Mouse (Mus musculus) forebrain, embryonic 12.5 days (tissue): ENCODE results near the gene Uqcc2. TPM values are rescaled to one million over a fixed set of nuclear protein-coding genes. Genes with fewer than 3 reads are reported as not detected.
A peak's percentile ranks its signal among the peaks of the same experiment; 100 is the strongest.

ENCODE experiments used
- ATAC-seq: fragments of 200-750 bp; cut with Nextera tagmentation; 2 replicates; pipeline ENCODE4 v1.8.0; 2017; ENCODE audit warnings: moderate TSS enrichment; ENCODE audit not compliant: low FRiP score
- H3K27ac ChIP-seq: fragments of 300-500 bp; sonication (generic); 2 replicates; pipeline ENCODE4 v1.5.1; 2016; ENCODE audit warnings: mild to moderate bottlenecking
- H3K27me3 ChIP-seq: fragments of 300-500 bp; sonication (generic); 2 replicates; pipeline ENCODE4 v1.6.1; 2016; ENCODE audit warnings: mild to moderate bottlenecking
- H3K36me3 ChIP-seq: fragments of 300-500 bp; sonication (generic); replicated peaks from 2 replicates; pipeline ENCODE4 v1.6.1; 2016; ENCODE audit warnings: mild to moderate bottlenecking
- H3K4me1 ChIP-seq: fragments of 300-500 bp; sonication (generic); 2 replicates; pipeline ENCODE4 v1.6.1; 2016
- H3K4me2 ChIP-seq: fragments of 300-500 bp; sonication (generic); 2 replicates; pipeline ENCODE4 v1.6.1; 2016; ENCODE audit warnings: mild to moderate bottlenecking, moderate library complexity
- H3K4me3 ChIP-seq: fragments of 300-500 bp; sonication (generic); replicated peaks from 2 replicates; pipeline ENCODE4 v1.5.1; 2016; ENCODE audit warnings: mild to moderate bottlenecking
- H3K9ac ChIP-seq: fragments of 300-500 bp; sonication (generic); 2 replicates; pipeline ENCODE4 v1.6.1; 2016; ENCODE audit warnings: mild to moderate bottlenecking
- H3K9me3 ChIP-seq: fragments of 300-500 bp; sonication (generic); 2 replicates; pipeline ENCODE4 v1.6.1; 2016
- WGBS: fragments of 180-500 bp; shearing (Covaris S2); methylation state at CpG from one replicate; pipeline ENCODE4 v1.1.7; 2016; 5-methylcytosine and 5-hydroxymethylcytosine counted together
- polyA plus RNA-seq: library from polyadenylated mRNA; unstranded; fragments of >200 nt; fragmentation: Nextera tagmentation; extraction: Ambion mirVana; gene quantifications from 2 replicates; pipeline ENCODE4 v1.2.1, GENCODE M21; 2016

Gene Uqcc2
- 274 and 306 TPM in 2 replicates for polyA plus RNA-seq

GRCm38 (mm10) chr17:27133551-27134141 is at the start of gene Uqcc2:
TSS of gene Uqcc2 (minus strand) at chr17:27133916.
- peak; percentile 94 for ATAC-seq
- Histone ChIP-seq H3K4me3 (peak within 1 kb of the TSS; percentile 59), H3K9me3 (no peaks in the 10 kb centered on the region), H3K36me3 (0 out of 2 replicates have a peak, but pooled peaks cover 3% of the 10 kb centered on the region), H3K4me2 (peak within 1 kb of the TSS; percentile 48), H3K9ac (peak within 1 kb of the TSS; percentile 71), H3K27ac (peak within 1 kb of the TSS; percentile 74), H3K4me1 (peaks cover 53% of the 10 kb centered on the region), H3K27me3 (peaks cover 14% of the 10 kb centered on the region; the same call in 1 of the 2 replicates)
- under 1% methylated on average over 46 of the region's 46 CpGs for WGBS

- no peak overlapping the region for H3K27ac ChIP-seq
- no peak for ATAC-seq
Observed at GRCm38 (mm10) chr17:27182401-27182800, 48.7 kb upstream of the Uqcc2 start.

GRCm38 (mm10) chr17:27181666-27182065 is 48.0 kb upstream of the Uqcc2 start:
- Histone ChIP-seq H3K9me3 (no peaks in the 10 kb centered on the region), H3K27me3 (no peaks in the 10 kb centered on the region; the same call in 1 of the 2 replicates), H3K4me1 (peaks cover 9% of the 10 kb centered on the region), H3K27ac (no peak overlapping the region), H3K36me3 (no peaks in the 10 kb centered on the region), H3K9ac (no peak overlapping the region), H3K4me2 (no peak overlapping the region), H3K4me3 (no peak overlapping the region)
- ATAC-seq = no peak
- 21% methylated on average over 3 of the region's 3 CpGs for WGBS

More at GRCm38 (mm10) chr17:27182401-27182800, 48.7 kb upstream of the Uqcc2 start:
- Histone ChIP-seq H3K9ac (no peak overlapping the region), H3K4me1 (peaks cover 9% of the 10 kb centered on the region), H3K4me3 (no peak overlapping the region), H3K4me2 (no peak overlapping the region), H3K27me3 (peaks cover 4% of the 10 kb centered on the region; the same call in 1 of the 2 replicates), H3K9me3 (no peaks in the 10 kb centered on the region), H3K36me3 (no peaks in the 10 kb centered on the region)
- 79% methylated on average over 5 of the region's 5 CpGs for WGBS

GRCm38 (mm10) chr17:27179681-27180280 is 46.1 kb upstream of the Uqcc2 start:
- H3K4me3 ChIP-seq = no peak overlapping the region
- peaks cover 25% of the 10 kb centered on the region for H3K4me1 ChIP-seq
- WGBS = 71% methylated on average over 12 of the region's 12 CpGs
- no peak overlapping the region for H3K4me2 ChIP-seq
- no peaks in the 10 kb centered on the region for H3K36me3 ChIP-seq
- no peak overlapping the region for H3K9ac ChIP-seq
- no peak overlapping the region for H3K27ac ChIP-seq
- H3K27me3 ChIP-seq = no peaks in the 10 kb centered on the region
- no peak for ATAC-seq
- H3K9me3 ChIP-seq = no peaks in the 10 kb centered on the region

- Histone ChIP-seq H3K9me3 (no peaks in the 10 kb centered on the region), H3K27me3 (no peaks in the 10 kb centered on the region), H3K4me3 (no peak overlapping the region), H3K36me3 (no peaks in the 10 kb centered on the region), H3K4me2 (no peak overlapping the region), H3K27ac (no peak overlapping the region), H3K4me1 (peaks cover 26% of the 10 kb centered on the region), H3K9ac (no peak overlapping the region)
- WGBS = 91% methylated on average over 17 of the region's 17 CpGs
- no peak for ATAC-seq
Observed at GRCm38 (mm10) chr17:27178427-27179177, 44.9 kb upstream of the Uqcc2 start.

GRCm38 (mm10) chr17:27178019-27178418 is 44.3 kb upstream of the Uqcc2 start:
- WGBS = 88% methylated on average over 9 of the region's 9 CpGs
- H3K9ac ChIP-seq = no peak overlapping the region
- peaks cover 26% of the 10 kb centered on the region for H3K4me1 ChIP-seq
- no peak overlapping the region for H3K4me2 ChIP-seq
- H3K27ac ChIP-seq = no peak overlapping the region
- H3K27me3 ChIP-seq = no peaks in the 10 kb centered on the region
- no peak overlapping the region for H3K4me3 ChIP-seq
- H3K9me3 ChIP-seq = no peaks in the 10 kb centered on the region
- no peaks in the 10 kb centered on the region for H3K36me3 ChIP-seq
- ATAC-seq = no peak

GRCm38 (mm10) chr17:27176754-27177153 is 43.0 kb upstream of the Uqcc2 start:
- 0 out of 2 replicates have a peak overlapping the region, but pooled peaks have one; percentile 76 for H3K27ac ChIP-seq
- no peaks in the 10 kb centered on the region for H3K36me3 ChIP-seq
- ATAC-seq = no peak
- peaks cover 26% of the 10 kb centered on the region for H3K4me1 ChIP-seq
- H3K9ac ChIP-seq = no peak overlapping the region
- no peaks in the 10 kb centered on the region for H3K9me3 ChIP-seq
- 90% methylated on average over 4 of the region's 4 CpGs for WGBS
- H3K4me3 ChIP-seq = no peak overlapping the region
- no peaks in the 10 kb centered on the region for H3K27me3 ChIP-seq
- no peak overlapping the region for H3K4me2 ChIP-seq

GRCm38 (mm10) chr17:27176287-27176686 is 42.6 kb upstream of the Uqcc2 start:
- Histone ChIP-seq H3K27ac (peak overlapping the region; percentile 76), H3K27me3 (no peaks in the 10 kb centered on the region), H3K4me3 (no peak overlapping the region), H3K9me3 (no peaks in the 10 kb centered on the region), H3K36me3 (no peaks in the 10 kb centered on the region), H3K9ac (no peak overlapping the region), H3K4me2 (no peak overlapping the region), H3K4me1 (peaks cover 26% of the 10 kb centered on the region)
- ATAC-seq = no peak
- WGBS = 80% methylated on average over 3 of the region's 3 CpGs

GRCm38 (mm10) chr17:27175196-27175874 is 41.6 kb upstream of the Uqcc2 start:
- ATAC-seq = peak; percentile 86
- Histone ChIP-seq H3K9me3 (no peaks in the 10 kb centered on the region), H3K4me1 (peaks cover 26% of the 10 kb centered on the region), H3K9ac (no peak overlapping the region), H3K36me3 (no peaks in the 10 kb centered on the region), H3K27ac (peak overlapping the region; percentile 76), H3K27me3 (no peaks in the 10 kb centered on the region), H3K4me3 (no peak overlapping the region), H3K4me2 (peak overlapping the region; percentile 15; the same call in 1 of the 2 replicates)
- WGBS = 23% methylated on average over 14 of the region's 14 CpGs

- Histone ChIP-seq H3K27me3 (no peaks in the 10 kb centered on the region), H3K4me3 (no peak overlapping the region), H3K4me2 (no peak overlapping the region), H3K36me3 (no peaks in the 10 kb centered on the region), H3K9ac (no peak overlapping the region), H3K27ac (0 out of 2 replicates have a peak overlapping the region, but pooled peaks have one; percentile 14), H3K4me1 (peaks cover 18% of the 10 kb centered on the region), H3K9me3 (no peaks in the 10 kb centered on the region)
- 71% methylated on average over 3 of the region's 3 CpGs for WGBS
- ATAC-seq = no peak
Observed at GRCm38 (mm10) chr17:27173715-27174114, 40.0 kb upstream of the Uqcc2 start.

- H3K36me3 ChIP-seq = no peaks in the 10 kb centered on the region
- no peaks in the 10 kb centered on the region for H3K27me3 ChIP-seq
- H3K9ac ChIP-seq = no peak overlapping the region
- WGBS = 87% methylated on average over 9 of the region's 9 CpGs
- ATAC-seq = no peak
- no peaks in the 10 kb centered on the region for H3K9me3 ChIP-seq
- H3K4me2 ChIP-seq = no peak overlapping the region
- H3K4me3 ChIP-seq = no peak overlapping the region
- peaks cover 17% of the 10 kb centered on the region for H3K4me1 ChIP-seq
- H3K27ac ChIP-seq = no peak overlapping the region
Observed at GRCm38 (mm10) chr17:27172459-27172858, 38.7 kb upstream of the Uqcc2 start.

GRCm38 (mm10) chr17:27171121-27171520 is 37.4 kb upstream of the Uqcc2 start:
- no peaks in the 10 kb centered on the region for H3K36me3 ChIP-seq
- H3K4me2 ChIP-seq = no peak overlapping the region
- ATAC-seq = no peak
- no peaks in the 10 kb centered on the region for H3K27me3 ChIP-seq
- peaks cover 14% of the 10 kb centered on the region for H3K4me1 ChIP-seq
- no peak overlapping the region for H3K27ac ChIP-seq
- H3K9me3 ChIP-seq = no peaks in the 10 kb centered on the region
- H3K9ac ChIP-seq = no peak overlapping the region
- no peak overlapping the region for H3K4me3 ChIP-seq
- 75% methylated on average over 5 of the region's 5 CpGs for WGBS
